Mouse (Mus musculus): ENCODE results near the gene Cyp2u1.
A peak's percentile ranks its signal among the peaks of the same experiment; 100 is the strongest.
"Not testable (repeated sequence)": the region's sequence is repeated elsewhere in the genome, so short reads cannot be mapped to it uniquely, and the experiment has no call there.

The Cyp2u1 gene

DNA sequence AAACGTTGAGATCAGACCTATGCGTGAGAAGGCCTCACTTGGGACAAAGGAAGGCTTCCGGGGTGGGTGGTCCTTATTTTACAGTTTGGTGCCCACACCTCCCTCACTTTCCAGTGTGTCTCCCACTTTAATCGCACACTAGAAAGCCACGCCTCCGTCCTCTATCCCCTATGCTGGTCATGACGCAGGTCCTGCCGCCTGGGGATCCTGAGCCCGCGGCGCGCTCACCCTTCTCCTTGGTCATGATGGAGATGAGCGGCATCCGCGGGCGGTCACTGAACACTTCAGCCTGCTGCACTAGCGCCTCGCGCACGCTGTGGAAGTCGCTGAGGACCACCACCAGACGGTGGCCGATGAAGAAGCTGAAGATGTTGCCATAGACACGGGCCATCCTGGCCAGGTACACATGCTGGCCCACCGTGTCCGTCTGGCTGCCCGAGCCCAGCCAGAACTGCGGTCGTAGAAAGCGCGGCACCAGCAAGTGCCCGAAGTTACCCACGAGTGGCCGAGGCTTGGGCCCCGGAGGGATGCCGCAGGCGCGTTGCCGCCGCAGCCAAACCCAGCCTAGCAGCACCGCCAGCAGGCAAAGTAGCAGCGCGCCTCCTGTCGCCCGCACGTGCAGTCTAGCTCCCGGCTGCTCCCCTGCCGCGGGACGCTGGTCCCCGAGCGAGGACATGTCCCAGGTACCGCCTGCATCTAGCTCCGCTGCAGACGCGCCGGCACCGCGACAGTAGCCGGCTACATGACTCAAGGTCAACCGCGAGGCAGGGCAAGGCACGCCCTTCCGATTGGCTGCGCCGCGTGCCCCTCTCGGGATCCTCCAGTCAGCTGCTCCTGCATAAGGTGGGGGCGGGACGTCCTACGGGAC, at the start of gene Cyp2u1:
Cyp2u1 (minus strand) TSS at position 776 of the 868 bp plus-strand sequence.
- peak; percentile 84 for DNase-seq

GRCm38 (mm10) chr3:131350539-131350938, 47.5 kb upstream of the Cyp2u1 start:
- DNase-seq: no peak

DNA sequence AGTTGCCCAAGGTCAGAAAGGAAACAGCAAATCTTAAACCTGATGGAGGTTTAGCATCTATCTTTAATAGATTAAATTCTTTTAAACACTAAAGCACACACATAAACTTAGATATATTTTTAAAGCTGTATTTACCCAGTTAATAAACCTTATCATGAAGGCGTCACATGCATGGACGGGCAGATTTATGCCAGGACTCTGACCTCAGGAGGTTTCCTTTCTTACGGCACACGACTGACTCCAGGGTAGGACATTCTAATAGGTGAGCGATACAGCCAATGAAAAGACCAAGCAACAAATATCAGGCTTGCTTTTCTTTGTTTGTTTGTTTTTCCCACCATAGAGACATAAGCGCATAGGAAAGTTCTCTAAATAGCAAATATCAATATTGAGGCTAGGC, 46.0 kb upstream of the Cyp2u1 start:
- DNase-seq: no peak

GRCm38 (mm10) chr3:131348579-131348950, 45.5 kb upstream of the Cyp2u1 start:
- no peak for DNase-seq

DNA sequence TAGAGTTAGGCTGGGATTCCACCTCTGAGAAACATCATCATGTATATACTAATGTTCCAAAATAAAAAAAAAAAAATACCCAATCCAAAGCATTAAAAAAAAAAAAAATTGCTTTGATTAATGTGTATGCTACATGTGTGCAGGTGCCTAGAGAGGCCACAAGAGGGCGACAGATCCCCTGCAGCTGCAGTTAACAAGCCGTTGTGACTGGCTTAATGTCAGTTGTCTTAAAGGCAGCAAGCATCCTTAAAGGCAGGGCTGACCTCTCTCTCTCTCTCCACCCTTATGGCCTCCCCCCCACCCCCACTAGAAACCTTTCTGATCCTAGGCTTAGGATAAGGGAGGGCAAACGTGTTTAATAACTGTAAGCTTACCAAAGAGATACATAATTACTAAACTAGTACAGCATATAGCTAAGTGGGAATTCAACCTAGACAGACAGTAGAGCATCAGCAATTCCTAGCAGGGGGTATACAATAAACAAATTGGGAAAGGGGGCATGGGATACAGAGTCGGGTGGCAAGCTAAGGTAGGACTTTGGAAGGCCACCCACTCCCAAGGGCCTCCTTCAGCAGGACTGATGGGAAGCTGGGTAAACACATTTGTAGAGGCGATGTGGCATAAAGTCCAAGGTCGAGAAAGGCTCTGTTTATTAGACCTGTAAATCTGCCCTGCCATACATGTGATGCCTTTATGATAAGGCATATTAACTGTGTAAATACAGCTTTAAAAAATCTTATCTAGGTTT, 45.0 kb upstream of the Cyp2u1 start:
- DNase-seq: peak; percentile 46

GRCm38 (mm10) chr3:131345903-131346302, 42.9 kb upstream of the Cyp2u1 start:
- DNase-seq: no peak

GRCm38 (mm10) chr3:131343311-131343710, 40.3 kb upstream of the Cyp2u1 start:
- DNase-seq: no peak

GRCm38 (mm10) chr3:131340885-131341284, 37.9 kb upstream of the Cyp2u1 start:
- no peak for DNase-seq

DNA sequence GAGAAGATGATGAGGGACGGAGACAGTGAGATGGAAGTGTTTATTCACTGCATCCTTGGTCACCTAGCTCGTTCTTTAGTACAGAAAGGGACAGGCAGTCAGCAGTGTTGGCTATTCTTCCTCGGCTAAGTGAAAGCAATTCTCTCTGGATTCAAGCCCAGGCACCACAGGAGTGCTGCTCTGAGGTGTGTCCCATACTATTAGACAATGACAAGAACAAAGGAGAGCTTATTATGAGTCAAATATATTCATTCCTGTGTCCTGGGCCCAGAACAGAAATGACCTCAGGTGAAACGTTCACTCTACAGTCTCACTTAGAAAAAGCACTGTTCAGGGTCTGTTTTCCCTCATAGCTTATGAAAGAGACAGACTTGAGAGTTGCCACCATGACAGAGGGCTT, 36.3 kb upstream of the Cyp2u1 start:
- no peak for DNase-seq

DNA sequence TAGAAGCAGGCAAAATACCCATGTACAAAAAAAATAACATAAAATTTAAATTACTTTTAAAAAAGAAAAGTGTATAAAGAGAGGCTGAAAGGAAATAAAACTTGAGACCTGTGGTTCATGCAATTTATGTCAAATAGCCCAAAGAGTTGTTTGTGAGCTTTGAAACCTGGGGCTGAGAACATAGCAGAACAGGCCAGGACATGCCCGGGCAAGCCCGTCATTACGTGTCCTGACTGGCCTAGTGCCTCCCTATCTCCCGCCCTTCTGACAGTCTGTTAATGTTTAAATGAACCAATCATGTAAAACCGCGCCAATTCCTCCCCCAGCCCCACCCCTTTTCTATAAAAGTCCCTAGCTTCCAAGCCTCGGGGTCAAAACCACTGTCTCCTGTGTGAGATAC, 34.7 kb upstream of the Cyp2u1 start:
- DNase-seq: not testable (repeated sequence)

DNA sequence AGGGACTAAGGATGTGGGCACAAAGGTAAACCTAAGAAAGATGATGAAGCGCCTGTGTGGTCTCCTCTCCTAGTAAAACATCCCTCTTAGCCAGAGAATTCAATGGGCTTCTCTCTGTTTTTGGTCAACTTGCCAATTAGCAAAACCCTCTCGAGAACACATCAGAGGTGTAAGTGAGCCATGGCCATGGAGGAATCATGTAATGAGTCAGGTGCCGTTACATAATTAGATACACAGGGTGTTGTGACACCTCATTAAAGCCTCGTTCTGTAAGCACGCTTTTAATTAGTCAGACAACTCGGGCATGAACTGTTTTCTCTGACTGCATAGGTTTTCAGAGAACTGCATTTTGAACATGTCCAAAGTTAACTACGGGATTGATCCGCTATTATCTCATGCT, 33.6 kb upstream of the Cyp2u1 start:
- no peak for DNase-seq

DNA sequence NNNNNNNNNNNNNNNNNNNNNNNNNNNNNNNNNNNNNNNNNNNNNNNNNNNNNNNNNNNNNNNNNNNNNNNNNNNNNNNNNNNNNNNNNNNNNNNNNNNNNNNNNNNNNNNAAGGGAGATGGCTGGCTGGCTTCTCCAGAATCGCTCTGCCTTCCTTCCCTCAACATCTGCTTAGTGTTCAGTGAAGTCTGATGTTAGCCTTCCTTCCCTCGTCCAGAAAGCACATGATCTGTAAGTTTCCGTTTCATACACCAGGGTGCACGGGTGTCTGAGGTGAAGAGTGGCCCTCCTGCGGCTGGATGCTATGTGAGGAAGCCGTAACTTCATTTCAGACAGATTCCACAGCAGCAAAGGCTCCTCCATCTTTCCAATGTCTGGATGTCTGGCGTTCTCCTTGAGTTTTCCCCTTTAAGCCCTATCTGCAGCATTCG, 32.1 kb upstream of the Cyp2u1 start:
- DNase-seq: no peak

DNA sequence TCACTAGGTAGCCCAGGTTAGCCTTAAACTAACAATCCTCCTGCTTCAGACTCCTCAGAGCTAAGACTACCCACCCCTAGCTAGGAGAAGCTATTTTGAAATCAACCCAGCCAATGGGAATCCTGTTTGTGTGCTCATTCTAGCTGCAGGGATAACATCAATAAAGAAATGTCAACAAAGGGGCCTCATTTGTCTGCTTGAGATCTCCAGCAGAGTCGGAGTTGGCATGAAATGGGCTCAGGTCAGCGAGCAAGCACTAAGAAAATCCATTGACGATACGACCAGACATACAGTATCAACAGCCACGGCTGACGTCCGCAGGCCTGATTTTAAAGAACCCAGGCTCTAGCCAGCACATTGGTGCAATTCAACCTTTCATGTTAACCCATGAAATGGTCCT, 24.2 kb upstream of the Cyp2u1 start:
- DNase-seq: no peak

- DNase-seq: no peak
Observed at GRCm38 (mm10) chr3:131326637-131327036, 23.6 kb upstream of the Cyp2u1 start.

- no peak for DNase-seq
Observed at GRCm38 (mm10) chr3:131322081-131322815, 19.2 kb upstream of the Cyp2u1 start.

- peak; percentile 87 for DNase-seq
Observed at GRCm38 (mm10) chr3:131320184-131320583, 17.2 kb upstream of the Cyp2u1 start.

- no peak for DNase-seq
Observed at GRCm38 (mm10) chr3:131318211-131318610, 15.2 kb upstream of the Cyp2u1 start.

- DNase-seq: no peak
Observed at GRCm38 (mm10) chr3:131317126-131317525, 14.1 kb upstream of the Cyp2u1 start.

DNA sequence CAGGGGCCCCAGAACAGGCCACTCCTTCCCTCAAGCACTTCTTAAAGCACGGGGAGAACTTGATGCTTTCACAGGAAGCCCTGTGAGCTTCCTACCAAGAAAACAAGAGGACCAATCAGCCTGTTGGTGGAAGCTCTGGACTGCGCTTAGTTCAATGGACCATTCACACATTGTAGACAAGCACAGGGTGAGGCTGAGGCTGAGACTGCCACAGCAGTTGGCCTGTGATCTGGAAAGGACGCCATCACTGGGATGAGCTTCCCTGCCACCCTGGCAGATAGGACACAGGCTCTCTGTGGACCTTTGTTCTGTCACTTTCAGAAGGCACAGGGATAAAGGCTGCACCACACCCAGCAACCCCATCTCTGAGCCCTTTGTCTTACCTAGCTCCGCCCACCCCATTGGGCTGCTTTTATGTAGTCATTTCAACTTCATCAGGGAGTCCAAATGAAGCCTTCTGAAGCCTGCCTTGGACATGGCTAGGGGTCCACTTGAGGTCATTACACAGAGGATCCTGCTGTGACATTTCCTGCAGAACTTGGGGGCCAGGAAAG, 13.0 kb upstream of the Cyp2u1 start:
- DNase-seq: no peak

GRCm38 (mm10) chr3:131312340-131312739, 9.3 kb upstream of the Cyp2u1 start:
- no peak for DNase-seq

DNA sequence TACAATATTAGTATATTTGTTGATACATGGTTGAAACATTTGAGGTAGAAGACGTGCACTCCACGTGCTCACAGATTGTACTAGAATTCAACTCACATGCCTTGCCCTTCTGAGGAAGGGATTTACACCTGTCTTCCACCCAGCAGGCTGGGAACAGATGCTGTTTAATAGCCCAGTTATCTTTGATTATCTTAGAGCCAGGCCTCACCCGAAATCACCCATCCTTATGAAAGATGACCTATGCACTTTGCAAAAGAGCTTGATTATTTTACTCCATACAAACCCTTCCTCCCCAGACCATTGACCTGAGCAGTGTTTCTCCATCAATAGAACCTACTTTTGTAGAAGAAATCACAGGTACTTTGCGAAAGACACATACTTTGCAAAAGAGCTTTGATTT, 7.5 kb upstream of the Cyp2u1 start:
- no peak for DNase-seq

DNA sequence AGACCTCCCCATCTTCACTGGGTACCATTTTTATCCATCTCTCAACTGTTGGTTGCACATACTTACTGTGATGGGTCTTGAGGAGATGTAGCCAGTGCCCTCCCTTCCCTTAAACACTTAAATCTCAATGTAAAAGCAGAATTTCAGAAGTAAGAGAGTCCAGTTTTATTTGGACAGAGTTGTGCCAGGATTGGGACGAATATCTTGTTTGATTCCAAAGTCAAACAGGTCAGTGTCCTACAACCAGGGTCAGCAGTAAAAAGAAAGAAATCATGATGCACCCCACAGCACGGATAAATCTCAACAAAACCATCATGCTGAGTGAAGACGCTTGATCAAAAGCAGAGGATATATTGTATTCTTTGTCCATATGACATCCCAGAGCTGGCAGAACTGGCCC, 4.8 kb upstream of the Cyp2u1 start:
- no peak for DNase-seq

DNA sequence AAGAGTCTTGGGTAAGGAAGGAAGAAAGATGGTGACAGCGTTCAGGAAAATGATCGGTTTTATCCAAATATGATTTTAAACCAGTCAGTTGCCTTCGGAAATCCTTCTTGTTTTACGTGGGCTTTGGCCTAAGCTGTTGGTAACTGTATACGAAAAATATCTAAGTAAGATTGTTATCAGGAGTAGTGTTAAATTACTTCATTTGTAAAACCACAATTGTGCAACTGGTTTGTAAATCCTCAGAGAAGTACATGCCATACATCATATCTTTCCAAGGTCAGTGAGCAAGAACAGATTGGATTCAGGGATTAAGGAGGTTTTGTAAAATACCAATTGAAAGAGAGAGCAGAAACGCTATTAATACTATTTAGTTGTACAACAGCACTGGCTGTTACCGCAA, 3.2 kb upstream of the Cyp2u1 start:
- DNase-seq: no peak
